Mouse (Mus musculus): Measurements from ENCODE around the gene Rfx2. TPM values are rescaled to one million over a fixed set of nuclear protein-coding genes. Genes with fewer than 3 reads are reported as not detected.
A peak's percentile ranks its signal among the peaks of the same experiment; 100 is the strongest.

The Rfx2 gene
- total RNA-seq, 1 experiment from 2014 or later, result 5.0 TPM

- peak; percentile 72 to 78 for ATAC-seq (replicated peaks in 1 of 2; ENCODE audit: insufficient read depth in 1 of 2, low FRiP score in 2 of 2, low TSS enrichment in 1 of 2, low read depth in 1 of 2, poor library complexity in 2 of 2, severe bottlenecking in 2 of 2)
These were observed 22.3 kb downstream of the Rfx2 start for GRCm38 (mm10) chr17:56808518-56808917.

- ATAC-seq (replicated peaks in 1 of 2; ENCODE audit: insufficient read depth in 1 of 2, low FRiP score in 2 of 2, low TSS enrichment in 1 of 2, low read depth in 1 of 2, poor library complexity in 2 of 2, severe bottlenecking in 2 of 2), result no peak
These were observed 25.0 kb downstream of the Rfx2 start for GRCm38 (mm10) chr17:56805784-56806183.

- no peak for ATAC-seq (replicated peaks in 1 of 2; ENCODE audit: insufficient read depth in 1 of 2, low FRiP score in 2 of 2, low TSS enrichment in 1 of 2, low read depth in 1 of 2, poor library complexity in 2 of 2, severe bottlenecking in 2 of 2)
These were observed 25.9 kb downstream of the Rfx2 start for GRCm38 (mm10) chr17:56804952-56805351.

- ATAC-seq (replicated peaks in 1 of 2; ENCODE audit: insufficient read depth in 1 of 2, low FRiP score in 2 of 2, low TSS enrichment in 1 of 2, low read depth in 1 of 2, poor library complexity in 2 of 2, severe bottlenecking in 2 of 2), result no peak
These were observed 28.7 kb downstream of the Rfx2 start for GRCm38 (mm10) chr17:56802065-56802464.

GRCm38 (mm10) chr17:56799276-56799675 is 31.5 kb downstream of the Rfx2 start:
- ATAC-seq (replicated peaks in 1 of 2; ENCODE audit: insufficient read depth in 1 of 2, low FRiP score in 2 of 2, low TSS enrichment in 1 of 2, low read depth in 1 of 2, poor library complexity in 2 of 2, severe bottlenecking in 2 of 2), result no peak

- no peak for ATAC-seq (replicated peaks in 1 of 2; ENCODE audit: insufficient read depth in 1 of 2, low FRiP score in 2 of 2, low TSS enrichment in 1 of 2, low read depth in 1 of 2, poor library complexity in 2 of 2, severe bottlenecking in 2 of 2)
These were observed 37.0 kb downstream of the Rfx2 start for GRCm38 (mm10) chr17:56793614-56794319.

- ATAC-seq (replicated peaks in 1 of 2; ENCODE audit: insufficient read depth in 1 of 2, low FRiP score in 2 of 2, low TSS enrichment in 1 of 2, low read depth in 1 of 2, poor library complexity in 2 of 2, severe bottlenecking in 2 of 2), result no peak
These were observed 38.2 kb downstream of the Rfx2 start for GRCm38 (mm10) chr17:56792588-56792987.

GRCm38 (mm10) chr17:56789286-56789685 is 41.5 kb downstream of the Rfx2 start:
- no peak for ATAC-seq (replicated peaks in 1 of 2; ENCODE audit: insufficient read depth in 1 of 2, low FRiP score in 2 of 2, low TSS enrichment in 1 of 2, low read depth in 1 of 2, poor library complexity in 2 of 2, severe bottlenecking in 2 of 2)

- no peak for ATAC-seq (replicated peaks in 1 of 2; ENCODE audit: insufficient read depth in 1 of 2, low FRiP score in 2 of 2, low TSS enrichment in 1 of 2, low read depth in 1 of 2, poor library complexity in 2 of 2, severe bottlenecking in 2 of 2)
These were observed 41.9 kb downstream of the Rfx2 start for GRCm38 (mm10) chr17:56788886-56789285.

- ATAC-seq (replicated peaks in 1 of 2; ENCODE audit: insufficient read depth in 1 of 2, low FRiP score in 2 of 2, low TSS enrichment in 1 of 2, low read depth in 1 of 2, poor library complexity in 2 of 2, severe bottlenecking in 2 of 2), result no peak
These were observed 50.4 kb downstream of the Rfx2 start for GRCm38 (mm10) chr17:56780291-56780978.

- ATAC-seq (replicated peaks in 1 of 2; ENCODE audit: insufficient read depth in 1 of 2, low FRiP score in 2 of 2, low TSS enrichment in 1 of 2, low read depth in 1 of 2, poor library complexity in 2 of 2, severe bottlenecking in 2 of 2), result no peak
These were observed 51.9 kb downstream of the Rfx2 start for GRCm38 (mm10) chr17:56778779-56779362.

GRCm38 (mm10) chr17:56777568-56777967 is 53.2 kb downstream of the Rfx2 start:
- ATAC-seq (replicated peaks in 1 of 2; ENCODE audit: insufficient read depth in 1 of 2, low FRiP score in 2 of 2, low TSS enrichment in 1 of 2, low read depth in 1 of 2, poor library complexity in 2 of 2, severe bottlenecking in 2 of 2), result no peak

GRCm38 (mm10) chr17:56769950-56770349 is 60.9 kb downstream of the Rfx2 start, which contains the start of gene Prr22:
Gene Prr22 (plus strand): TSS chr17:56770250.
- ATAC-seq (replicated peaks in 1 of 2; ENCODE audit: insufficient read depth in 1 of 2, low FRiP score in 2 of 2, low TSS enrichment in 1 of 2, low read depth in 1 of 2, poor library complexity in 2 of 2, severe bottlenecking in 2 of 2), result no peak

- no peak for ATAC-seq (replicated peaks in 1 of 2; ENCODE audit: insufficient read depth in 1 of 2, low FRiP score in 2 of 2, low TSS enrichment in 1 of 2, low read depth in 1 of 2, poor library complexity in 2 of 2, severe bottlenecking in 2 of 2)
These were observed 61.9 kb downstream of the Rfx2 start for GRCm38 (mm10) chr17:56768941-56769340.

GRCm38 (mm10) chr17:56767531-56768135 is 63.2 kb downstream of the Rfx2 start:
- ATAC-seq (replicated peaks in 1 of 2; ENCODE audit: insufficient read depth in 1 of 2, low FRiP score in 2 of 2, low TSS enrichment in 1 of 2, low read depth in 1 of 2, poor library complexity in 2 of 2, severe bottlenecking in 2 of 2), result no peak

- ATAC-seq (replicated peaks in 1 of 2; ENCODE audit: insufficient read depth in 1 of 2, low FRiP score in 2 of 2, low TSS enrichment in 1 of 2, low read depth in 1 of 2, poor library complexity in 2 of 2, severe bottlenecking in 2 of 2), result no peak
These were observed 64.0 kb downstream of the Rfx2 start for GRCm38 (mm10) chr17:56766631-56767405.

- no peak for ATAC-seq (replicated peaks in 1 of 2; ENCODE audit: insufficient read depth in 1 of 2, low FRiP score in 2 of 2, low TSS enrichment in 1 of 2, low read depth in 1 of 2, poor library complexity in 2 of 2, severe bottlenecking in 2 of 2)
These were observed 65.4 kb downstream of the Rfx2 start for GRCm38 (mm10) chr17:56765431-56765830.
